Mouse (Mus musculus) MEL (cell line): Measurements from ENCODE around the gene Fez2. TPM values are rescaled to one million over a fixed set of nuclear protein-coding genes. Genes with fewer than 3 reads are reported as not detected.

Experiments
- DNase-seq: peaks from one replicate; pipeline ENCODE4 v3.0.0; 2011; ENCODE audit warnings: low read depth, low spot score
- H3K27ac ChIP-seq: 2 replicates; pipeline ENCODE4 v1.5.1; 2012; ENCODE audit warnings: low read depth, mild to moderate bottlenecking, control low read depth, low read length, moderate library complexity; ENCODE audit not compliant: control insufficient read depth
- H3K27me3 ChIP-seq, 2 experiments: fragments of 150-350 bp in 1 of 2; sonication (generic) in 1 of 2; 2 replicates each; pipeline ENCODE4 v1.6.1; 2012; ENCODE audit warnings: low read length in 2 of 2, mild to moderate bottlenecking in 2 of 2, improper control_type of control experiment in 1 of 2, moderate library complexity in 1 of 2; ENCODE audit not compliant: insufficient read depth in 2 of 2, control insufficient read depth in 1 of 2
- H3K36me3 ChIP-seq, 2 experiments: 2 replicates each; pipeline ENCODE4 v1.6.1; 2012 to 2014; ENCODE audit warnings: low read length in 2 of 2, improper control_type of control experiment in 1 of 2, inconsistent platforms in 1 of 2, mild to moderate bottlenecking in 1 of 2; ENCODE audit not compliant: insufficient read depth in 2 of 2, control insufficient read depth in 1 of 2
- H3K4me1 ChIP-seq, 2 experiments: fragments of 150-350 bp in 1 of 2; sonication (generic) in 1 of 2; 2 replicates each; pipeline ENCODE4 v1.6.1; 2012; ENCODE audit warnings: low read length in 2 of 2, improper control_type of control experiment in 1 of 2, mild to moderate bottlenecking in 1 of 2; ENCODE audit not compliant: insufficient read depth in 2 of 2, control insufficient read depth in 1 of 2
- H3K4me3 ChIP-seq, 2 experiments: fragments of 150-350 bp in 1 of 2; sonication (generic) in 1 of 2; 2 replicates each; pipeline ENCODE4 v1.5.1; 2012; ENCODE audit warnings: low read depth in 2 of 2, low read length in 2 of 2, mild to moderate bottlenecking in 2 of 2, moderate library complexity in 2 of 2, control low read depth in 1 of 2, improper control_type of control experiment in 1 of 2; ENCODE audit not compliant: control insufficient read depth in 1 of 2, insufficient read depth in 1 of 2
- H3K79me2 ChIP-seq: 2 replicates; pipeline ENCODE4 v1.6.1; 2012; ENCODE audit warnings: mild to moderate bottlenecking, low read length, moderate library complexity; ENCODE audit not compliant: control insufficient read depth, poor library complexity, insufficient read depth
- H3K9ac ChIP-seq: 2 replicates; pipeline ENCODE4 v1.6.1; 2012; ENCODE audit warnings: low read depth, mild to moderate bottlenecking, control low read depth, low read length, moderate library complexity; ENCODE audit not compliant: control insufficient read depth, poor library complexity, severe bottlenecking
- H3K9me3 ChIP-seq: fragments of 150-350 bp; sonication (generic); replicated peaks from 2 replicates; pipeline ENCODE4 v1.6.1; 2012; ENCODE audit warnings: mild to moderate bottlenecking, low read length, improper control_type of control experiment, moderate library complexity; ENCODE audit not compliant: insufficient read depth
- BHLHE40 ChIP-seq: IDR thresholded peaks from 2 replicates; pipeline ENCODE4 v1.6.1; 2012; ENCODE audit warnings: low read depth, mild to moderate bottlenecking, inconsistent platforms, low read length, improper control_type of control experiment, borderline replicate concordance
- CHD1 ChIP-seq: IDR thresholded peaks from 2 replicates; pipeline ENCODE4 v1.6.1; 2012; ENCODE audit warnings: low read depth, mild to moderate bottlenecking, inconsistent platforms, low read length, improper control_type of control experiment
- CTCF ChIP-seq, 3 experiments: IDR thresholded peaks in 2 of 3; conservative IDR thresholded peaks in 1 of 3; 2 replicates each; pipeline ENCODE4 v1.5.1; 2011 to 2012; ENCODE audit warnings: low read length in 3 of 3, low read depth in 2 of 3, mild to moderate bottlenecking in 2 of 3, improper control_type of control experiment in 1 of 3, inconsistent platforms in 1 of 3, mixed read lengths in 1 of 3, moderate library complexity in 1 of 3; ENCODE audit not compliant: control insufficient read depth in 1 of 3, insufficient read depth in 1 of 3, poor library complexity in 1 of 3, severe bottlenecking in 1 of 3
- E2F4 ChIP-seq: IDR thresholded peaks from 2 replicates; pipeline ENCODE4 v1.6.1; 2011; ENCODE audit warnings: low read depth, low read length, improper control_type of control experiment, borderline replicate concordance
- ELF1 ChIP-seq: IDR thresholded peaks from 2 replicates; pipeline ENCODE4 v1.6.1; 2014; ENCODE audit warnings: low read depth, mild to moderate bottlenecking, inconsistent platforms, low read length, improper control_type of control experiment, moderate library complexity
- EP300 ChIP-seq, 2 experiments: IDR thresholded peaks; 2 replicates each; pipeline ENCODE4 v1.6.1; 2011; ENCODE audit warnings: improper control_type of control experiment in 2 of 2, low read length in 2 of 2, low read depth in 1 of 2, mild to moderate bottlenecking in 1 of 2
- HCFC1 ChIP-seq: IDR thresholded peaks from 2 replicates; pipeline ENCODE4 v1.6.1; 2012; ENCODE audit warnings: low read depth, mild to moderate bottlenecking, inconsistent platforms, low read length, improper control_type of control experiment, moderate library complexity
- KAT2A ChIP-seq: conservative IDR thresholded peaks from 2 replicates; pipeline ENCODE4 v1.6.1; 2012; ENCODE audit warnings: low read depth, low read length, improper control_type of control experiment, inconsistent platforms
- MEF2A ChIP-seq: IDR thresholded peaks from 2 replicates; pipeline ENCODE4 v1.6.1; 2014; ENCODE audit warnings: low read depth, mild to moderate bottlenecking, inconsistent platforms, low read length, improper control_type of control experiment; ENCODE audit not compliant: poor library complexity, insufficient replicate concordance, severe bottlenecking; ENCODE audit errors: extremely low read depth
- MYB ChIP-seq: IDR thresholded peaks from 2 replicates; pipeline ENCODE4 v1.6.1; 2011; ENCODE audit warnings: mild to moderate bottlenecking, low read depth, low read length, improper control_type of control experiment
- MYC ChIP-seq: IDR thresholded peaks from 2 replicates; pipeline ENCODE4 v1.6.1; 2011; ENCODE audit warnings: low read depth, mild to moderate bottlenecking, low read length, improper control_type of control experiment, moderate library complexity
- NELFE ChIP-seq: IDR thresholded peaks from 2 replicates; pipeline ENCODE4 v1.6.1; 2011; ENCODE audit warnings: low read depth, low read length, improper control_type of control experiment
- NRF1 ChIP-seq: IDR thresholded peaks from 2 replicates; pipeline ENCODE4 v1.6.1; 2014; ENCODE audit warnings: low read depth, mild to moderate bottlenecking, inconsistent platforms, low read length, improper control_type of control experiment, moderate library complexity; ENCODE audit not compliant: poor library complexity, insufficient read depth, severe bottlenecking
- POLR2A ChIP-seq, 2 experiments: IDR thresholded peaks; 2 replicates each; pipeline ENCODE4 v1.6.1; 2011 to 2012; ENCODE audit warnings: low read length in 2 of 2, mild to moderate bottlenecking in 2 of 2, control low read depth in 1 of 2, improper control_type of control experiment in 1 of 2, low read depth in 1 of 2, moderate library complexity in 1 of 2; ENCODE audit not compliant: control insufficient read depth in 1 of 2, insufficient read depth in 1 of 2, poor library complexity in 1 of 2
- POLR2AphosphoS2 ChIP-seq: IDR thresholded peaks from 2 replicates; pipeline ENCODE4 v1.6.1; 2011; ENCODE audit warnings: low read length, improper control_type of control experiment
- POLR2AphosphoS5 ChIP-seq: IDR thresholded peaks from 2 replicates; pipeline ENCODE4 v1.6.1; 2012; ENCODE audit warnings: low read depth, borderline replicate concordance, mild to moderate bottlenecking, inconsistent platforms, low read length, moderate library complexity, mixed read lengths
- SIN3A ChIP-seq: IDR thresholded peaks from 2 replicates; pipeline ENCODE4 v1.6.1; 2012; ENCODE audit warnings: low read length, improper control_type of control experiment, inconsistent platforms
- SMC3 ChIP-seq: IDR thresholded peaks from 2 replicates; pipeline ENCODE4 v1.6.1; 2011; ENCODE audit warnings: low read depth, low read length, improper control_type of control experiment
- TBP ChIP-seq: IDR thresholded peaks from 2 replicates; pipeline ENCODE4 v1.8.0; 2011; ENCODE audit warnings: low read depth, low read length, improper control_type of control experiment
- TCF12 ChIP-seq: IDR thresholded peaks from 2 replicates; pipeline ENCODE4 v1.6.1; 2014; ENCODE audit warnings: low read depth, mild to moderate bottlenecking, inconsistent platforms, low read length, improper control_type of control experiment, moderate library complexity
- ZMIZ1 ChIP-seq: IDR thresholded peaks from 2 replicates; pipeline ENCODE4 v1.6.1; 2012; ENCODE audit warnings: low read depth, mild to moderate bottlenecking, inconsistent platforms, low read length, improper control_type of control experiment, moderate library complexity
- ZNF384 ChIP-seq: IDR thresholded peaks from 2 replicates; pipeline ENCODE4 v1.6.1; 2012; ENCODE audit warnings: low read depth, mild to moderate bottlenecking, inconsistent platforms, low read length, improper control_type of control experiment
- polyA plus RNA-seq, 2 experiments: library from polyadenylated mRNA; stranded (reverse) in 1 of 2; unstranded in 1 of 2; fragments of >175 nt in 1 of 2; fragments of >200 nt in 1 of 2; gene quantifications; 2 replicates each; pipeline versions ENCODE4 v1.2.1 to v1.2.4; 2012; ENCODE audit warnings: low replicate concordance in 2 of 2, low read depth in 1 of 2; ENCODE audit not compliant: insufficient read length in 2 of 2, insufficient read depth in 1 of 2, missing spikeins in 1 of 2
- total RNA-seq: library from RNA; depleted of rRNA; stranded (reverse); fragments of 300-350 nt; gene quantifications from 2 replicates; pipeline ENCODE4 v1.2.3, GENCODE M21; 2012

Gene Fez2
- total and polyA plus RNA-seq, 3 experiments, result 11.7 to 17.4 TPM; not detected in 1

DNA sequence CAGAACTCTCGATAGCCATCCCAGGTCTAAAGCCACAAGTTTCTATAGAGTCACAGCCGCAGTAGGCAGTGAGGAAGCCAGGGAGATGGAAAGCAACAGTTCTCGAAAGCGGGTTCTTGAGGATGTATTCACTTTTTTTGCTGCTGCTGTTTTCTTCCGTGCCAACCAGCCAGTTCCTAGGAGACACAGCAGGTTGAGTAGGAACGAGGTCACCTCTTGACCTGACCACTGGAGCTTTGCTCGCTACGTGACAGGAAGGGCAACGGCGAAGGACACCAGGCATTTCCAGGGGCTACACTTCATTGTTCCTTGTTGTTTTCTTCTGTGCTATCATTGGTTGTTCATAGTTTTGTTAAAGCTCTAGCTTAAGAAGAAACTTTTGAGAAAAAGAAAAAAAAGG, 43.2 kb downstream of the Fez2 start:
- TF ChIP-seq CHD1 (no peak), SMC3 (no peak), NELFE (no peak)
- Histone ChIP-seq H3K27me3 (no peaks in the 10 kb centered on the region), H3K79me2 (no peaks in the 10 kb centered on the region), H3K9me3 (no peaks in the 10 kb centered on the region), H3K9ac (no peak overlapping the region), H3K4me1 (no peaks in the 10 kb centered on the region), H3K36me3 (no peaks in the 10 kb centered on the region), H3K4me3 (no peak overlapping the region), H3K27ac (no peak overlapping the region)
- DNase-seq, result no peak

DNA sequence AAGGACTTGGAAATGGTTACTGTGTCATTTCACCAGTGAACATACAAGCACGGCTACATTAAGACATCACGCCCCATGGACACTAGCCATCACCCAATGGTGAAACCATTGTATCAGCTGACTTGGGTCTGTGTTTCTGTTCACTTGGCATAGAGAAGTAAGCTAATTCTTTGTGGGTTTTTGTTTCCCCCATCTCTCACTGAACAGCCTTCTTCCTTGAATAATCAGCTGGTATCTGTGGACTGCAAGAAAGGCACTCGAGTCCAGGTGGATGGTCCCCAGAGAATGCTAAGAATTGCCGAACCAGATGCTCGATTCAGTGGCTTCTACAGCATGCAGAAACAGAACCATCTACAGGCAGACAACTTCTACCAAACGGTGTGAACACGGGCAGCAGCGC, 44.1 kb downstream of the Fez2 start:
- H3K36me3 ChIP-seq, result no peaks in the 10 kb centered on the region
- no peak for TF ChIP-seq NRF1
- TF ChIP-seq SIN3A, result no peak
- no peak for TF ChIP-seq SMC3
- TF ChIP-seq POLR2AphosphoS5, result no peak
- TF ChIP-seq ZNF384, result no peak
- TF ChIP-seq TBP, result no peak
- TF ChIP-seq HCFC1, result no peak
- TF ChIP-seq ELF1, result no peak
- no peak for TF ChIP-seq MYC
- TF ChIP-seq POLR2AphosphoS2, result no peak
- no peak for TF ChIP-seq BHLHE40
- no peak for TF ChIP-seq NELFE
- no peak for TF ChIP-seq MEF2A
- no peak overlapping the region for H3K27ac ChIP-seq

DNA sequence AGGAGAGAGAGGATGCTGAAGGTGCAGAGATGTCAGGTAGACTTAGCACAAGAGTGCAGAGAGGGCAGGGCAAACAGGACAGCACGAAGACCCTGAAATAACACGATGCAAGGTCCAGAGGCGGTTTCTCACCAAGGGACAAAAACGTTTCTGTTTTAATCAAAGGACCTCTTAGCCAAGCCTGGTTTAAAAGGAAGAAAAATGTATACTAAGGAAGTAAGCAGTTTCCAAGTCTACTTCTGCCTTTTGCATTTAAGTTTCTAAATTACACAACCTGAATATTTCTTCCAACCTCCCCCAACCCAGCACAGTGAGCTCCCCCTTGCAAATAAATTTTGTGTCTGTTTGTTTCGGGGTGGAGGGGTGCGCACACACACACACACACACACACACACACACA, 44.8 kb downstream of the Fez2 start:
- Histone ChIP-seq H3K27ac (no peak overlapping the region), H3K36me3 (no peaks in the 10 kb centered on the region), H3K79me2 (no peaks in the 10 kb centered on the region), H3K9me3 (no peaks in the 10 kb centered on the region), H3K9ac (no peak overlapping the region), H3K4me1 (no peaks in the 10 kb centered on the region), H3K4me3 (no peak overlapping the region), H3K27me3 (no peaks in the 10 kb centered on the region)
- DNase-seq, result no peak
- TF ChIP-seq ZMIZ1 (no peak), KAT2A (no peak), CHD1 (no peak), ZNF384 (no peak), MYB (no peak), POLR2A (IDR thresholded peaks at IDR 0.05; ENCODE audit: control insufficient read depth in 1 of 2, insufficient read depth in 1 of 2, low read depth in 1 of 2, low read length in 2 of 2, poor library complexity in 1 of 2) (no peak), CTCF (IDR thresholded peaks at IDR 0.05 in 2 of 3, conservative IDR thresholded peaks at IDR 0.05 in 1 of 3; ENCODE audit: control insufficient read depth in 1 of 3, insufficient read depth in 1 of 3, low read depth in 2 of 3, low read length in 3 of 3, poor library complexity in 1 of 3, severe bottlenecking in 1 of 3) (no peak), BHLHE40 (no peak), SIN3A (no peak), TCF12 (no peak), EP300 (IDR thresholded peaks at IDR 0.05; ENCODE audit: low read depth in 1 of 2, low read length in 2 of 2) (no peak), E2F4 (no peak), NELFE (no peak)

More for the DNA sequence above, 44.1 kb downstream of the Fez2 start:
- Histone ChIP-seq H3K9ac (no peak overlapping the region), H3K27me3 (no peaks in the 10 kb centered on the region), H3K4me3 (no peak overlapping the region), H3K9me3 (no peaks in the 10 kb centered on the region), H3K79me2 (no peaks in the 10 kb centered on the region), H3K4me1 (no peaks in the 10 kb centered on the region)
- DNase-seq, result no peak
